Mouse (Mus musculus) limb, embryonic 13.5 days (tissue): ENCODE measurements around the gene Llgl1. TPM values are rescaled to one million over a fixed set of nuclear protein-coding genes. Genes with fewer than 3 reads are reported as not detected.

Source experiments
- ATAC-seq: fragments of 200-750 bp; cut with Nextera tagmentation; 2 replicates; pipeline ENCODE4 v1.8.0; 2017; ENCODE audit warnings: low read depth, moderate number of reproducible peaks, moderate TSS enrichment; ENCODE audit not compliant: low FRiP score
- H3K27ac ChIP-seq: fragments of 300-500 bp; sonication (generic); 2 replicates; pipeline ENCODE4 v1.5.1; 2015; ENCODE audit warnings: inconsistent platforms, mild to moderate bottlenecking, moderate library complexity
- H3K27me3 ChIP-seq: fragments of 300-500 bp; sonication (generic); 2 replicates; pipeline ENCODE4 v1.6.1; 2015; ENCODE audit warnings: mild to moderate bottlenecking, inconsistent platforms
- H3K36me3 ChIP-seq: fragments of 300-500 bp; sonication (generic); 2 replicates; pipeline ENCODE4 v1.6.1; 2015; ENCODE audit warnings: inconsistent platforms, mild to moderate bottlenecking, moderate library complexity
- H3K4me1 ChIP-seq: fragments of 300-500 bp; sonication (generic); 2 replicates; pipeline ENCODE4 v1.6.1; 2015; ENCODE audit warnings: inconsistent platforms
- H3K4me2 ChIP-seq: fragments of 300-500 bp; sonication (generic); replicated peaks from 2 replicates; pipeline ENCODE4 v1.6.1; 2015; ENCODE audit warnings: inconsistent platforms, mild to moderate bottlenecking, moderate library complexity
- H3K4me3 ChIP-seq: fragments of 300-500 bp; sonication (generic); 2 replicates; pipeline ENCODE4 v1.5.1; 2015; ENCODE audit warnings: moderate library complexity, mild to moderate bottlenecking, inconsistent platforms
- H3K9ac ChIP-seq: fragments of 300-500 bp; sonication (generic); 2 replicates; pipeline ENCODE4 v1.6.1; 2015; ENCODE audit warnings: mild to moderate bottlenecking, inconsistent platforms
- H3K9me3 ChIP-seq: fragments of 300-500 bp; sonication (generic); 2 replicates; pipeline ENCODE4 v1.6.1; 2016; ENCODE audit warnings: inconsistent platforms
- WGBS: fragments of 180-500 bp; shearing (Covaris S2); methylation state at CpG from one replicate; pipeline ENCODE4 v1.1.7; 2015; 5-methylcytosine and 5-hydroxymethylcytosine counted together
- polyA plus RNA-seq: library from polyadenylated mRNA; unstranded; fragments of >200 nt; fragmentation: Nextera tagmentation; extraction: Ambion mirVana; gene quantifications from 2 replicates; pipeline ENCODE4 v1.2.1, GENCODE M21; 2015

Gene Llgl1
- polyA plus RNA-seq = 76.6 and 83.9 TPM in 2 replicates

- H3K27ac ChIP-seq = peak within 1 kb of the TSS; percentile 84
- under 1% methylated on average over 49 of the region's 73 CpGs for WGBS
- no peaks in the 10 kb centered on the region for H3K27me3 ChIP-seq
- peak; percentile 88 for ATAC-seq
- peak within 1 kb of the TSS; percentile 90 for H3K4me2 ChIP-seq
- peaks cover 40% of the 10 kb centered on the region for H3K4me1 ChIP-seq
- no peaks in the 10 kb centered on the region for H3K9me3 ChIP-seq
- peaks cover 21% of the 10 kb centered on the region for H3K36me3 ChIP-seq
- peak within 1 kb of the TSS; percentile 80 for H3K9ac ChIP-seq
- H3K4me3 ChIP-seq = peak within 1 kb of the TSS; percentile 89
These were observed at the start of gene Llgl1 for GRCm38 (mm10) chr11:60699524-60700075. Gene Llgl1, plus strand, starts transcription at chr11:60699723.

GRCm38 (mm10) chr11:60696165-60696564, 3.4 kb upstream of the Llgl1 start:
- no peaks in the 10 kb centered on the region for H3K9me3 ChIP-seq
- H3K27ac ChIP-seq = no peak overlapping the region
- no peak for ATAC-seq
- 64% methylated on average over 1 of the region's 1 CpGs for WGBS
- H3K27me3 ChIP-seq = no peaks in the 10 kb centered on the region
- no peak overlapping the region for H3K9ac ChIP-seq
- no peaks in the 10 kb centered on the region for H3K36me3 ChIP-seq
- no peak overlapping the region for H3K4me3 ChIP-seq
- H3K4me2 ChIP-seq = no peak overlapping the region
- peaks cover 19% of the 10 kb centered on the region for H3K4me1 ChIP-seq

DNA sequence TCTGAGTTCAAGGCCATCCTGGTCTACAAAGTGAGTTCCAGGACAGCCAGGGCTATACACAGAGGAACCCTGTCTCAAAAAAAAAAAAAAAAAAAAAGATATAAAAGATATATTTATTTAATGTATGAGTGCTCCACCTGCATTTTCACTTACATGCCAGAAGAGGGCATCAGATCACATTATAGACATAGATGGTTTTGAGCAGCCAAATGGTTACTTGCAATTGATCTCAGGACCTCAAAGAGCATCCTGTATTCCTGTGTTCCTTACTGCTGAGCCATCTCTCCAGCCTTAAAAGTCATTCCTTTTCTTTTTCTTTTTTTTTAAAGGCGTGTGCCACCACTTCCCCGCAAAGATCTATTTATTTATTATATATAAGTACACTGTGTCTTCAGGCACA, 2.0 kb upstream of the Llgl1 start:
- no peak overlapping the region for H3K27ac ChIP-seq
- ATAC-seq = no peak
- H3K36me3 ChIP-seq = peaks cover 3% of the 10 kb centered on the region
- no peaks in the 10 kb centered on the region for H3K9me3 ChIP-seq
- WGBS = 79% methylated on average over 2 of the region's 2 CpGs
- H3K4me3 ChIP-seq = no peak overlapping the region
- H3K4me2 ChIP-seq = no peak overlapping the region
- H3K9ac ChIP-seq = no peak overlapping the region
- no peaks in the 10 kb centered on the region for H3K27me3 ChIP-seq
- peaks cover 32% of the 10 kb centered on the region for H3K4me1 ChIP-seq

DNA sequence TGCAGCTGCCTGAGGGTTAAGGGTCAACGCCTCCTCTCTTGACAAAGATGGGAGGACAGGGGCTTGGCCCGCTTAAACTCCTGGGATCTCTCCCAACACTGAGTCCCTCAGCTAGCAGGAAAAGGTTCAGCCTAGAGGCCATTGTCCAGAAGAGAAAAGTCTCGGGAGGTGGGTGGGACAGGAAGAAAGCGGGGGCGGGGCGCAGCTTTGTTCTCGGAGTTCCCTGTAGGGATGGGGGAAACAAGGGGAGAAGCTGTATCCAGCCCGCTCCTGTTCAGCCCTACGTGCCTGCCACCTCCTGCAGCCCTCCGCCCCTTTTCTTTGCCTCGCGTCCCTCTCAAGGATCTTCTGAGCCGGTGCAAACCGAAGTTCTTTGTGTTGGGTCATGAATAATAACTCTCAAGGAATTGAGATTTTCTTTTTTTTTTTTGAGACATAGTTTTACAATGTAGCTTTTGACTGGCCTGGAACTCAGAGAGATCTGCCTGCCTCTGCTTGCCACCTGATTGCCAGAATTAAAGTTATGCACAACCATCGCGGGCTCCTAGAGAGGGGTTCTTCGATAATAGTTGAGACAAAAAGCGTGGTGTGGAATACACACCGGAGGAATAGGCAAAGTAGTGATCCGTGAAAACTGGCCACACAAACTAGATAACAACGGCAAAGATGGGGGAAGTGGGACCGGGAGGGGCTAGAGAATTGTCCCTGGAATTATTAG, 558 bp upstream of the Llgl1 start:
- Histone ChIP-seq H3K4me3 (peak overlapping the region; percentile 89), H3K36me3 (peaks cover 14% of the 10 kb centered on the region), H3K9me3 (no peaks in the 10 kb centered on the region), H3K9ac (peak overlapping the region; percentile 56), H3K27ac (peak overlapping the region; percentile 84), H3K4me1 (peaks cover 40% of the 10 kb centered on the region), H3K4me2 (peak overlapping the region; percentile 65), H3K27me3 (no peaks in the 10 kb centered on the region)
- 4% methylated on average over 22 of the region's 22 CpGs for WGBS
- peak; percentile 28; the same call in 1 of the 2 replicates for ATAC-seq

DNA sequence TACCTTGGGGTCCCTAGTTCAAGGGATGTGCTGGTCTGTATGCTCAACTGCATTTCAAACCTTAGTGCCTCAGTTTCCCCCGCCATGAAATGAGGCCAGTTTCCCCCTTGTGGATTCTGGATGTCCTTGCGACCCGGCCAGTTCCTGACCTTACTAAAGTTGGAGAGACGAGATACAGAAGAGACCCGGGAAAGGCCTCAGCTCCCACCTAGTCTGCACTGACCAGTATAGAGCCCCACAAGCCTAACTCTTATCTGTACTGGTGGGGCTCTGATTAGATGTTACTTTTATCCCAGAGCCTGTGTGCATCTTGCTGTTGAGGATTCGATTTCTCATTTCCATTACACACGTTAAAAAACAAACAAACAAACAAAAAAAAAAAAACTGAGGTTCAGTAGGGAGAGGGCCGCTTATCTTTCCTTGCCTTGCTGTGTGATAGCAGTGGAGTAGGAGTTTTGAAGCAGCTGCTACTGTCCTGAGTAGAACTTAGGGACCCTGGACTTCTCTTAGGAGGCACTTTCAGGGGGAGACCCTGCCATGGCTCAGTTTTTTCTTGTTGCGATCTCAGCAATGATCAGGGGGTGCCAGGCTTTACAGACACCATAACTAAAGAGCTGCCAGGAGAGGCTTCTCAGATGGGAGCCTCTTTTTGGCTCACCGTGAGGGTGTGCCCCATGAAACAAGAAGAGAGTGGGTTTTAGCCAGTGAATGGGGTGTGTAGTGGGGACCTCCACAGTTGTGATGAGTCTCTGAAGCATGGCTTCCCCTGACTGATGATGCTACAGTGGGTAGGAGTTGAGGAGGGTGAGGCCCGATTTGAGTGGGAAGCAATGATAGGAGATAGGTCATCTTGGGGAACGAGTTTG, 1.0 kb downstream of the Llgl1 start:
- H3K4me2 ChIP-seq = peak overlapping the region; percentile 90
- no peaks in the 10 kb centered on the region for H3K9me3 ChIP-seq
- peak overlapping the region; percentile 72; the same call in 1 of the 2 replicates for H3K27ac ChIP-seq
- peak overlapping the region; percentile 89 for H3K4me3 ChIP-seq
- peaks cover 30% of the 10 kb centered on the region for H3K36me3 ChIP-seq
- H3K4me1 ChIP-seq = peaks cover 40% of the 10 kb centered on the region
- H3K27me3 ChIP-seq = no peaks in the 10 kb centered on the region
- no peak for ATAC-seq
- peak overlapping the region; percentile 80 for H3K9ac ChIP-seq
- 36% methylated on average over 12 of the region's 12 CpGs for WGBS

DNA sequence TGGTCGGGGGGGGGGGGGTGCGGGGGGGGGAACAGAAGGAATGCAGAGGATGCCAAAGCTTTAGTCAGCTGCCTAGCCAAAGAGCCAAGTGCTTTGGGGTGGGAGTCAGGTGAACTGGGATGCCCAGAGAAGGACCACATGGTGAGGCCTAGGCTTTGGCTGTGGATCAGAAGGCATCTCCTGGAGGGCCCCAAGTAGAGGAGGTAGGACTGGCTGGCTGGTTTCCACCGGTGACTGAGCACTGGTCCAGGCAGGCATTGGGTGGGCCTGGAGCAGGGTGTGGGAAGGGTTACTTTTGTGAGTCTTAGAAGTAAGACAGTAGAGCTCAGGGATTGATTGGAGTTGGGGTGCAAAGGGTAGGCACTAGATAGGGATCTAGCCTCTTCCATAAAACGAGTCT, 2.1 kb downstream of the Llgl1 start:
- Histone ChIP-seq H3K27ac (no peak overlapping the region), H3K9ac (no peak overlapping the region; the same call in 1 of the 2 replicates), H3K36me3 (peaks cover 41% of the 10 kb centered on the region), H3K4me2 (peak overlapping the region; percentile 90; the same call in 1 of the 2 replicates), H3K27me3 (no peaks in the 10 kb centered on the region), H3K9me3 (no peaks in the 10 kb centered on the region), H3K4me1 (peaks cover 40% of the 10 kb centered on the region), H3K4me3 (peak overlapping the region; percentile 7; the same call in 1 of the 2 replicates)
- 94% methylated on average over 2 of the region's 4 CpGs for WGBS
- no peak for ATAC-seq

GRCm38 (mm10) chr11:60703131-60703530, 3.6 kb downstream of the Llgl1 start:
- Histone ChIP-seq H3K4me3 (no peak overlapping the region), H3K27me3 (no peaks in the 10 kb centered on the region), H3K36me3 (peaks cover 56% of the 10 kb centered on the region)

GRCm38 (mm10) chr11:60704023-60704880, 4.7 kb downstream of the Llgl1 start:
- H3K9ac ChIP-seq = peak overlapping the region; percentile 13; the same call in 1 of the 2 replicates
- peaks cover 67% of the 10 kb centered on the region for H3K36me3 ChIP-seq
- ATAC-seq = no peak
- no peak overlapping the region for H3K4me2 ChIP-seq
- peaks cover 30% of the 10 kb centered on the region for H3K4me1 ChIP-seq
- no peak overlapping the region for H3K27ac ChIP-seq
- H3K4me3 ChIP-seq = no peak overlapping the region
- 93% methylated on average over 19 of the region's 19 CpGs for WGBS
- H3K9me3 ChIP-seq = no peaks in the 10 kb centered on the region
- H3K27me3 ChIP-seq = no peaks in the 10 kb centered on the region

More at GRCm38 (mm10) chr11:60703131-60703530, 3.6 kb downstream of the Llgl1 start:
- 49% methylated on average over 4 of the region's 4 CpGs for WGBS
- H3K4me2 ChIP-seq = no peak overlapping the region
- ATAC-seq = no peak
- H3K4me1 ChIP-seq = peaks cover 40% of the 10 kb centered on the region
- H3K9ac ChIP-seq = no peak overlapping the region
- no peak overlapping the region for H3K27ac ChIP-seq
- no peaks in the 10 kb centered on the region for H3K9me3 ChIP-seq

GRCm38 (mm10) chr11:60705255-60705654, 5.7 kb downstream of the Llgl1 start:
- Histone ChIP-seq H3K4me1 (peaks cover 30% of the 10 kb centered on the region), H3K9ac (no peak overlapping the region), H3K9me3 (no peaks in the 10 kb centered on the region), H3K27ac (no peak overlapping the region), H3K27me3 (no peaks in the 10 kb centered on the region), H3K4me2 (no peak overlapping the region), H3K4me3 (no peak overlapping the region), H3K36me3 (peaks cover 77% of the 10 kb centered on the region)
- ATAC-seq = no peak
- 85% methylated on average over 3 of the region's 3 CpGs for WGBS

- peaks cover 85% of the 10 kb centered on the region for H3K36me3 ChIP-seq
- no peaks in the 10 kb centered on the region for H3K9me3 ChIP-seq
- H3K9ac ChIP-seq = no peak overlapping the region
- no peak overlapping the region for H3K4me2 ChIP-seq
- H3K27me3 ChIP-seq = no peaks in the 10 kb centered on the region
- 90% methylated on average over 7 of the region's 7 CpGs for WGBS
- H3K27ac ChIP-seq = no peak overlapping the region
- H3K4me3 ChIP-seq = no peak overlapping the region
- no peak for ATAC-seq
- peaks cover 22% of the 10 kb centered on the region for H3K4me1 ChIP-seq
These were observed 6.6 kb downstream of the Llgl1 start for GRCm38 (mm10) chr11:60706076-60706475.

DNA sequence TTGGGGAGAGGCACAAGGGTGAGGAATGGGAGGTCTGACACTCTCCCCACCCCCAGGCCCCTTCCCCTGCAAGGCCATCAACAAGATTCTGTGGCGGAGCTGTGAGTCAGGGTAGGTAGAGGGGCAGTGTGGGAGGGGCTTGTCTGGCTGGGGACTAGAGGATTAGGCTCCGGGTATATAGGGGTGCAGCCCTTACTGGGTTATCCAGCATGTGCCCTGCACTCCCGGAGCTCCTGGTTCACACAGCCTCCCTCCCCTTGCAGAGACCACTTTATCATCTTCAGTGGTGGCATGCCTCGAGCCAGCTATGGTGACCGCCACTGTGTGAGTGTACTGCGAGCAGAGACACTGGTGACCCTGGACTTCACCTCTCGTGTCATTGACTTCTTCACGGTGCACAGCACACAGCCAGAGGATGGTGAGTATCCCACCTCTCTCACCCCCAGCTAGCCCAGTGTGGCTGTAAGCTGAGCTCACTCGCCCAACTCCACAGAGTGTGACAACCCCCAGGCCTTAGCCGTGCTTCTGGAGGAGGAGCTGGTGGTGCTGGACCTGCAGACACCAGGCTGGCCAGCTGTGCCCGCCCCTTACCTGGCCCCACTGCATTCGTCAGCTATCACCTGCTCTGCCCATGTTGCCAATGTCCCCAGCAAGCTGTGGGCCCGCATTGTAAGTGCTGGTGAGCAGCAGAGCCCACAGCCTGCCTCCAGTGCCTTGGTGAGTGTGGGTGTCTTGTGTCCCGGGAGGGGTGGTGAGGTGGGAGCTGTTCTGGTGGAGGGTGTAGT, 7.4 kb downstream of the Llgl1 start:
- peaks cover 15% of the 10 kb centered on the region for H3K4me1 ChIP-seq
- no peak overlapping the region for H3K27ac ChIP-seq
- no peaks in the 10 kb centered on the region for H3K27me3 ChIP-seq
- no peak overlapping the region for H3K9ac ChIP-seq
- 82% methylated on average over 14 of the region's 14 CpGs for WGBS
- H3K4me2 ChIP-seq = no peak overlapping the region
- ATAC-seq = no peak
- peaks cover 93% of the 10 kb centered on the region for H3K36me3 ChIP-seq
- no peaks in the 10 kb centered on the region for H3K9me3 ChIP-seq
- H3K4me3 ChIP-seq = no peak overlapping the region
